Mouse (Mus musculus): ENCODE measurements around the gene Usp50. TPM values are rescaled to one million over a fixed set of nuclear protein-coding genes. Genes with fewer than 3 reads are reported as not detected.
A peak's percentile ranks its signal among the peaks of the same experiment; 100 is the strongest.

Gene Usp50
- polyA plus RNA-seq, 1 experiment from 2014 or later: 1.8 TPM

GRCm38 (mm10) chr2:126695285-126695684, 88.0 kb downstream of the Usp50 start:
- Histone ChIP-seq H3K27me3 (ENCODE audit: control insufficient read depth, insufficient read depth, low read length) (no peaks in the 10 kb centered on the region), H3K9me3 (replicated peaks; ENCODE audit: control insufficient read depth, low read length) (no peaks in the 10 kb centered on the region), H3K36me3 (replicated peaks; ENCODE audit: control insufficient read depth, insufficient read depth, low read depth, low read length) (no peaks in the 10 kb centered on the region), H3K4me3 (ENCODE audit: low read depth, low read length) (no peak overlapping the region), H3K4me1 (ENCODE audit: control insufficient read depth, insufficient read depth, low read length) (no peaks in the 10 kb centered on the region), H3K4me2 (ENCODE audit: low read depth, low read length) (no peak overlapping the region), H3K9ac (replicated peaks; ENCODE audit: low read length) (no peak overlapping the region), H3K27ac (replicated peaks; ENCODE audit: low read depth, low read length) (no peak overlapping the region)
- ATAC-seq (replicated peaks; ENCODE audit: insufficient number of reproducible peaks, low FRiP score, low TSS enrichment, low read depth): no peak
- 87% methylated on average over 6 of the region's 6 CpGs for WGBS
- no peak for DNase-seq (ENCODE audit: low spot score)

- no peak overlapping the region for H3K9ac ChIP-seq (replicated peaks; ENCODE audit: low read length)
- no peak for DNase-seq (ENCODE audit: low spot score)
- H3K27ac ChIP-seq (replicated peaks; ENCODE audit: low read depth, low read length): no peak overlapping the region
- H3K27me3 ChIP-seq (ENCODE audit: control insufficient read depth, insufficient read depth, low read length): no peaks in the 10 kb centered on the region
- ATAC-seq (replicated peaks; ENCODE audit: insufficient number of reproducible peaks, low FRiP score, low TSS enrichment, low read depth): no peak
- no peak overlapping the region for H3K4me2 ChIP-seq (ENCODE audit: low read depth, low read length)
- no peaks in the 10 kb centered on the region for H3K4me1 ChIP-seq (ENCODE audit: control insufficient read depth, insufficient read depth, low read length)
- H3K9me3 ChIP-seq (replicated peaks; ENCODE audit: control insufficient read depth, low read length): no peaks in the 10 kb centered on the region
- no peak overlapping the region for H3K4me3 ChIP-seq (ENCODE audit: low read depth, low read length)
- no peaks in the 10 kb centered on the region for H3K36me3 ChIP-seq (replicated peaks; ENCODE audit: control insufficient read depth, insufficient read depth, low read depth, low read length)
- 77% methylated on average over 3 of the region's 3 CpGs for WGBS
Observed at GRCm38 (mm10) chr2:126691290-126691689, 92.0 kb downstream of the Usp50 start.

GRCm38 (mm10) chr2:126682937-126683336, 100.3 kb downstream of the Usp50 start:
- H3K27me3 ChIP-seq (ENCODE audit: control insufficient read depth, insufficient read depth, low read length): no peaks in the 10 kb centered on the region
- WGBS: 96% methylated on average over 1 of the region's 1 CpGs
- H3K27ac ChIP-seq (replicated peaks; ENCODE audit: low read depth, low read length): no peak overlapping the region
- H3K4me3 ChIP-seq (ENCODE audit: low read depth, low read length): no peak overlapping the region
- no peaks in the 10 kb centered on the region for H3K9me3 ChIP-seq (replicated peaks; ENCODE audit: control insufficient read depth, low read length)
- no peak overlapping the region for H3K4me2 ChIP-seq (ENCODE audit: low read depth, low read length)
- DNase-seq (ENCODE audit: low spot score): no peak
- no peak overlapping the region for H3K9ac ChIP-seq (replicated peaks; ENCODE audit: low read length)
- no peaks in the 10 kb centered on the region; the same call in 1 of the 2 replicates for H3K36me3 ChIP-seq (replicated peaks; ENCODE audit: control insufficient read depth, insufficient read depth, low read depth, low read length)
- no peak for ATAC-seq (replicated peaks; ENCODE audit: insufficient number of reproducible peaks, low FRiP score, low TSS enrichment, low read depth)
- no peaks in the 10 kb centered on the region for H3K4me1 ChIP-seq (ENCODE audit: control insufficient read depth, insufficient read depth, low read length)

GRCm38 (mm10) chr2:126682333-126682732, 100.9 kb downstream of the Usp50 start:
- DNase-seq (ENCODE audit: low spot score): no peak
- 78% methylated on average over 2 of the region's 2 CpGs for WGBS
- H3K9me3 ChIP-seq (replicated peaks; ENCODE audit: control insufficient read depth, low read length): no peaks in the 10 kb centered on the region
- H3K27ac ChIP-seq (replicated peaks; ENCODE audit: low read depth, low read length): no peak overlapping the region
- H3K36me3 ChIP-seq (replicated peaks; ENCODE audit: control insufficient read depth, insufficient read depth, low read depth, low read length): no peaks in the 10 kb centered on the region; the same call in 1 of the 2 replicates
- H3K4me3 ChIP-seq (ENCODE audit: low read depth, low read length): no peak overlapping the region
- no peak overlapping the region for H3K4me2 ChIP-seq (ENCODE audit: low read depth, low read length)
- H3K9ac ChIP-seq (replicated peaks; ENCODE audit: low read length): no peak overlapping the region
- H3K4me1 ChIP-seq (ENCODE audit: control insufficient read depth, insufficient read depth, low read length): no peaks in the 10 kb centered on the region
- no peaks in the 10 kb centered on the region for H3K27me3 ChIP-seq (ENCODE audit: control insufficient read depth, insufficient read depth, low read length)
- no peak for ATAC-seq (replicated peaks; ENCODE audit: insufficient number of reproducible peaks, low FRiP score, low TSS enrichment, low read depth)

DNA sequence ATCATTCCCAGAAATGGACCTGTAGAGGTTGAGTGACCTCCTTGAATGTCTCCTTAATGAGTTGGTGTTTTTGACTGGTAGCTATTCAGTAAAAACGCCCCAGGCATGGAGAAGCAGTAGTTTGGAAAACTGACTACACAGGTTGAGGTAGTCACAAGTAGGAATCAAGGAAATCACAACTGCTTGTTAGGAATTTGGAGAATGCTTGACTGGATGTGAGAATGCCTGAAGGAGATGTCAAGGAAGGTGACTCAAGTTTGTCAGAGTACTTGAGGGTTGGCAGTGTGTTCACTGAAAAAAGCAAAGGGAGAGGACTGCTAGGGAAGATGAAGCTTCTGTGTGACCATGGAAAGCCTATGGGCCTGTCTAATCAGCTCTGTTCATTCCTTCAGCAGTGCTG, 105.9 kb downstream of the Usp50 start:
- Histone ChIP-seq H3K4me1 (ENCODE audit: control insufficient read depth, insufficient read depth, low read length) (no peaks in the 10 kb centered on the region), H3K27me3 (ENCODE audit: control insufficient read depth, insufficient read depth, low read length) (no peaks in the 10 kb centered on the region), H3K4me3 (ENCODE audit: low read depth, low read length) (no peak overlapping the region), H3K27ac (replicated peaks; ENCODE audit: low read depth, low read length) (no peak overlapping the region), H3K4me2 (ENCODE audit: low read depth, low read length) (no peak overlapping the region), H3K9ac (replicated peaks; ENCODE audit: low read length) (no peak overlapping the region), H3K36me3 (replicated peaks; ENCODE audit: control insufficient read depth, insufficient read depth, low read depth, low read length) (no peaks in the 10 kb centered on the region; the same call in 1 of the 2 replicates), H3K9me3 (replicated peaks; ENCODE audit: control insufficient read depth, low read length) (no peaks in the 10 kb centered on the region)
- DNase-seq (ENCODE audit: low spot score) (no peak), ATAC-seq (replicated peaks; ENCODE audit: insufficient number of reproducible peaks, low FRiP score, low TSS enrichment, low read depth) (no peak)
- 95% methylated on average over 1 of the region's 1 CpGs for WGBS

DNA sequence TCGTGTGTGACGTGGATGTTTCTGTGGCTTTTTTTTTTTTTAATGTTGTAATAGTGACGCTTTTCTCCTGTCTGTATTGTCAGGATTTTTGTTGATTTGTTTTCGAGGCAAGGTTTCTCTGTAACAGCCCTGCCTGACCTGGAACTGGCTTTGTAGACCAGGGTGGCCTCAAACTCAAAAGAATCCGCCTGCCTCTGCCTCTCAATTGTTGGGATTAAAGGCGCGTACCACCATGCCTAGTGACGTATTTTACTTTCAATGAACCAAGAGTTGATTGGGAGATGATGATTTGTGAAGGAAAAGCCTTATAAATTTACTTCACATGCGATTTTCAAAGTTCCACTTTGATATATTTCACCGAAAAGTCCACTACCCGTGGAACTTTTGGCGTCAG, 107.2 kb downstream of the Usp50 start, which contains the start of gene Gabpb1:
Gabpb1 (minus strand) TSS at position 216 of the 394 bp plus-strand sequence.
- H3K4me3 ChIP-seq (ENCODE audit: low read depth, low read length): peak within 1 kb of the TSS; percentile 86
- peak within 1 kb of the TSS; percentile 70 for H3K4me2 ChIP-seq (ENCODE audit: low read depth, low read length)
- peak within 1 kb of the TSS; percentile 100 for H3K9ac ChIP-seq (replicated peaks; ENCODE audit: low read length)
- H3K4me1 ChIP-seq (ENCODE audit: control insufficient read depth, insufficient read depth, low read length): no peaks in the 10 kb centered on the region
- H3K27ac ChIP-seq (replicated peaks; ENCODE audit: low read depth, low read length): peak within 1 kb of the TSS; percentile 100
- no peaks in the 10 kb centered on the region for H3K27me3 ChIP-seq (ENCODE audit: control insufficient read depth, insufficient read depth, low read length)
- no peaks in the 10 kb centered on the region; the same call in 1 of the 2 replicates for H3K36me3 ChIP-seq (replicated peaks; ENCODE audit: control insufficient read depth, insufficient read depth, low read depth, low read length)
- H3K9me3 ChIP-seq (replicated peaks; ENCODE audit: control insufficient read depth, low read length): no peaks in the 10 kb centered on the region
- 30% methylated on average over 12 of the region's 12 CpGs for WGBS
- ATAC-seq (replicated peaks; ENCODE audit: insufficient number of reproducible peaks, low FRiP score, low TSS enrichment, low read depth) (no peak), DNase-seq (ENCODE audit: low spot score) (no peak)

GRCm38 (mm10) chr2:126675169-126676121, 107.8 kb downstream of the Usp50 start:
- H3K9ac ChIP-seq (replicated peaks; ENCODE audit: low read length): peak overlapping the region; percentile 100
- under 1% methylated on average over 84 of the region's 99 CpGs for WGBS
- ATAC-seq (replicated peaks; ENCODE audit: insufficient number of reproducible peaks, low FRiP score, low TSS enrichment, low read depth): peak; percentile 91
- H3K27ac ChIP-seq (replicated peaks; ENCODE audit: low read depth, low read length): peak overlapping the region; percentile 100
- no peaks in the 10 kb centered on the region for H3K4me1 ChIP-seq (ENCODE audit: control insufficient read depth, insufficient read depth, low read length)
- peak overlapping the region; percentile 86 for H3K4me3 ChIP-seq (ENCODE audit: low read depth, low read length)
- no peaks in the 10 kb centered on the region for H3K27me3 ChIP-seq (ENCODE audit: control insufficient read depth, insufficient read depth, low read length)
- H3K9me3 ChIP-seq (replicated peaks; ENCODE audit: control insufficient read depth, low read length): no peaks in the 10 kb centered on the region
- H3K4me2 ChIP-seq (ENCODE audit: low read depth, low read length): peak overlapping the region; percentile 70
- no peaks in the 10 kb centered on the region; the same call in 1 of the 2 replicates for H3K36me3 ChIP-seq (replicated peaks; ENCODE audit: control insufficient read depth, insufficient read depth, low read depth, low read length)
- DNase-seq (ENCODE audit: low spot score): peak; percentile 92
